Mouse (Mus musculus) retina, postnatal 7 days (tissue): Measurements from ENCODE around the gene Rbm48.
A peak's percentile ranks its signal among the peaks of the same experiment; 100 is the strongest.

Experiments used
- DNase-seq: peaks from one replicate; pipeline ENCODE4 v3.0.0-alpha.2; 2012; ENCODE audit warnings: low read depth, low spot score

Rbm48 gene

DNA sequence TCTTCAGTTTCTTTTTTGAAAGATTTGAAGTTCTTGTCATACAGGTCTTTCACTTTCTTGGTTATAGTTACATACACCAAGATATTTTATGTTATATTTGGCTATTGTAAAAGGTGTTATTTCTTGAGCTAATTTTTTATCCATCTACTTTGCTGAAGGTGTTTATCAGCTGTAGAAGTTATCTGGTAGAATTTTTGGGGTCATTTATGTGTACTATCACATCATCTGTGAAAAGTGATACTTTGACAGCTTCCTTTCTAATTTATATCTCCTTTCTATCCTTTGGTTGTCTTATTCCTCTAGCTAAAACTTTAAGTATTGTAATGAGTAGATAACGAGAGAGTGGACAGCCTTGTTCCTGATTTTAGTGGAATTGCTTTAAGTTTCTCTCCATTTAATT is 44.9 kb downstream of the Rbm48 start:
- no peak for DNase-seq

DNA sequence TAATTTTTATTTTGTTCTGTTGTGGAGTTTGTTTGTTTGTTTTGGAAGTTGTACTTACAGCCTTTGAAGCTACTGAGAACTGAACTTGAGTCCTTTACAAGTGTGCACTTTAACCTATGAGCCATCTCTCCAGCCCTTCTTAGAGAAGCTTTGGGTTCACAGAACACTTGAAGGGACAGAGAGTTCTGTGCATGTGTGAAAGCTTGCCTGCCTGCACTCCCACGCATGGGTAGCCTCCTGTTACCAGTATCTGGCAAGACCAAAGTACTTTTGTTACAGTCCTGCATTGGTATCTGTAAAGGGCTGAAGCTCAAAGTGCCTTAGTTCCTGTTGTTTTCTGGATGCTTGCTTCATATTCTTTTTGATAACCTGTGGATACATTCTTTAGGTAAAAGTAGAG is 50.2 kb downstream of the Rbm48 start:
- no peak for DNase-seq

DNA sequence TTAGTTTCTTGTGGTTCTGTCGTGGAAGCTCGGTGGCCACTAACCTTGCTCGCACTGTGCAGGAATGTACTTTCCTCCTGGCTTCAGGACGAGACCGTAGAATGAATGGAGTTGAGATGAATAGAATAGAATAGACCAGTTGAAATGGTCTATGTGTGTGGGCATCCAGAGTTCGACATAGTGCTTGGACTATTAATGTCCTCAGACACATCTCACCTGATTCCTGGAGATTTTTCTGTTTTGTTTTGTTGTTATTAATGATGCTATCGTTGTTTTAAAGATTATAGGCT is 52.0 kb downstream of the Rbm48 start:
- DNase-seq = no peak

DNA sequence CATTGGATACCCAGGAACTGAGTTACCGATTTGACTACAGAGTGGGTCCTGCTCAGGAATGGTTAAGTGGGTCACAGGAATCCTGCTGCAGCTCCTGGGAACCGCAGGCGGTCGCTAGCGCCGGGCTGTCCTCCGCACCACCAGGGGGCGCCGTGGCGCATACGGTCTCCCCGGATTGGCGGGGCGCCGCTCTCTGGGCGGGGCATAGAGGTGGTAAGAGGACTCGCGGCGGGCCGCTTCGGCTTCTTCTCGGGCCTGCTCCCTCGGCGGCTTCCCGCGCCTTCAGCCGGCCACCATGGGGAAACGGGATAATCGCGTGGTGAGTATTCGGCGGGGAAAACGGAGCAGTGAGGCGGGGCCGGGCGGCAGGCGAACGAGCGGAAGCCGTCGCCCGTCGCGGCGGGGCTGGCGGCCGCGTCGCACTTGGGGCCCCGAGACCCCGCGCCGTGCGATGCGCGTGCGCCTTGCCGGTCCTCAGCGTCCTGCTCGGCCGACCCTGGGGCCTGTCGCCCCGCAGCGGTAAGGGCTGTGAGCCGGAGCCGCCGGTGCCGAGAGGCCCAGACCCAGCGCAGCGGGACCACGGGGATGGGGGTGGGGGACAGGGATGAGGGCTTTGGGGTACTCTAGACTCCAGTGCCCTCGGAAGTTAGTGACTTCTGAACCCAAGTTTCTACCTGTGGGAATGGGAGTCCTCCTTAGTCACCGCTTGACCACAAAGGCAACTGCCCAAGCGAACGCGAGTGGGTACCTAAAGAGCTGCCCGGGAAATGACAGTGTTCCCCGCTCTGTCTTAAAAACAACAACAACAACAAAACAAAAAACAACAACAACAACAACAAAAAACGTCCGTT is 52.5 kb downstream of the Rbm48 start, which contains the start of gene Fam133b:
TSS of gene Fam133b (plus strand) at position 205 of the 851 bp plus-strand sequence.
- peak; percentile 92 for DNase-seq

DNA sequence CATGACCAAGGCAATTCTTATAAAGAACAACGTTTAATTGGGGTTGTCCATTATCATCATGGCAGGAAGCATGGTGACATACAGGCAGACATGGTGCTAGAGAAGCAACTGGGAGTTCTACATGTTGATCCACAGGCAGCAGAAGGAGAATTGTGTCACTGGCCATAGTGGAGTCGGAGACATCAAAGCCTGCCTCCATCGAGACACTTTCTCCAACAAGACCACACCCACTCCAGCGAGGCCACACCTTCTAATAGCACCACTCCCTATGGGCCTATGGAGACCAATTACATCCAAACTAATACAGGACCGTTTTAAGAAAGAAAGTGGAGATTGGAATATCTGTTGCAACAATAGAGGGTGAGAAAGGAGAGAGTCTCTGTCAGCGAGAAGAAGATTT is 54.5 kb downstream of the Rbm48 start:
- DNase-seq = no peak

DNA sequence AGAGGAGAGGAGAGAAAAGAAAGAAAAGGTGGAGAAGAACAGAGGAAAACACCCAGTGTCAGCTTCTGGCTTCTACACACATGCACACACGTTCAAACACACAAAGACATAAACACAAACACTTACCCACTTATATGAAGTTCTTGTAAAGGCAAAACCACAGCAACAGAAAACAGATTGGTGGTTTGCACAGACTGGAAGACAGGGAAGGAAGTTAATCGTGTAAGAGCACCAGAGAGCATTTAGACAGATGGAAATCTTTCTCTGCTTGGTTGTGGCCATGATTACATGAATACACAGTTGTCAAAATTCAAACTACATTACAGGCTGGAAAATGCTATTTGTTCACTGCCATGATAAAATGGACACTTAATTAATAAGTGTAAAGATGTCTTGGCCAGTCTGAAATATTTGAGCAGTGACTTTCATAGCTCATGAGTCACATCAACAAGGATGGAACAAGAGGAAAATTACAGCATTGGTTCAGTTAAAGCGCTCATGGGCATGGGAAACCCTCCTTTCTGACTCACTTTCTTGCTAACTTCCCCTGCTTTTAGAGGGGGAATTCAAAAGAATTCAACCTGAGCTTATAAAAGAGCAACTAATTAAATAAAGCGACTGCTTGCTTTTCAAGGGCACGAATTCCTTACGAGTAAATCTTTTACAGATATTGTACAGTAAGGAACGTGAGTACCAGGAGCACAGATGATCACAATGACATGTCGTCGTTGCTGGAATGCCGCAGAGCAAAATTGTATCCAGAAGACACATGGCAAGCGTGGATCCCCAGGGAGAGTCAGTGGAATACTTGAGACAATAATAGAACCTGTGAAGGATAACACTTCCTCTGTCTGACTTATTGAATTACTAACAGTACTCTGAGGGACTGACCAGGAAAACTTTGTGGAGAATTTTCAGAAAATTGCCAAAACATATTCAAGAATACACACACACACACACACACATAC is 57.6 kb downstream of the Rbm48 start:
- no peak for DNase-seq

DNA sequence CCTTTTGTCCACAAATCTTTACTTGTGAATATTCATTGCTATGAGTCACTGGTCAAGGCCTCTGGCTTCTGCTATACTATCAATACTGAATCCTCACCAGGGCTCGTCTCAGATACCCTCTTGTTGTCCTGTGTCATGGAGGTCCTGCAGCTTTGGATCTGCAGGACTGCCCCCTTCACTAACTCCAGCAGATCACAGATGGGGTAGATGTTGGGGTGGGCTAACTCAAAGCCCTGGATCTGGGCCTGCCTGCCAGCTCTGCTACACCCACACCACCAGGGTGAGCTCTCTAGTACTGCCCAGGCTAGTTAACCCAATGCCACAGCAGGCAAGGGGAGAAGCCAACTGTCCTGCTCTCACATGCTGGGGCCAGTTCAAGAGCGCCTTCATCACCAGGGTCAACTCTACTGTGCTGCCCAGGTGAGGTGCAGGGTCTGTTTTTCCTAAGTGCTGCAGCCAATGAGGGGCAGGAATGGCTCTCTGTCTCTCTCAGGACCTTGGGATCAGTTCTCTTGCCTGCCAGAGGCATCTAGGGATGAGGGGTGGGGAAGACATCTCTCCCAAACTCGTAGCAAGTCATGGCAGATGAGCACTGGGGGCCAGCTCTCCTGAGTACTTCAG is 59.7 kb downstream of the Rbm48 start:
- DNase-seq = no peak
